ENCODE assay signal across 8 mouse cellular contexts in genomic region chr13:13954931-13955330, GRCm38 (mm10). TPM values are rescaled to one million over a fixed set of nuclear protein-coding genes. Genes with fewer than 3 reads are reported as not detected.
A peak's percentile ranks its signal among the peaks of the same experiment; 100 is the strongest.
DNase-seq lines count a peak whose midpoint lies in the region; ATAC-seq and TF ChIP-seq lines count a peak whose summit lies in the region.

No protein-coding gene starts in this region.

- peaks cover 34% of the 10 kb centered on the region for H3K4me1 ChIP-seq in G1E (ENCODE audit: insufficient read depth, low read depth, low read length)
- no peaks in the 10 kb centered on the region for H3K4me1 ChIP-seq in embryonic facial prominence, embryonic 11.5 days (ENCODE audit: control insufficient read depth, insufficient read depth, low read length)
- H3K4me1 ChIP-seq in heart, embryonic 12.5 days (replicated peaks): peaks cover 9% of the 10 kb centered on the region
- H3K4me1 ChIP-seq in small intestine, adult 2 months (ENCODE audit: control insufficient read depth, insufficient read depth, insufficient read length, low read length): no peaks in the 10 kb centered on the region; the same call in 1 of the 2 replicates

- peak overlapping the region; percentile 68 for H3K4me2 ChIP-seq in embryonic facial prominence, embryonic 11.5 days (ENCODE audit: low read depth, low read length)
- peak overlapping the region; percentile 73 for H3K4me2 ChIP-seq in heart, embryonic 12.5 days

- under 1% methylated on average over 29 of the region's 29 CpGs for WGBS in embryonic facial prominence, embryonic 11.5 days
- 0% methylated on average over 29 of the region's 29 CpGs for WGBS in heart, embryonic 12.5 days
- WGBS in small intestine, adult 2 months: 1% methylated on average over 29 of the region's 29 CpGs

- H3K27me3 ChIP-seq in G1E (ENCODE audit: insufficient read depth, low read length): no peaks in the 10 kb centered on the region
- H3K27me3 ChIP-seq in embryonic facial prominence, embryonic 11.5 days (ENCODE audit: control insufficient read depth, insufficient read depth, low read length): no peaks in the 10 kb centered on the region
- no peaks in the 10 kb centered on the region for H3K27me3 ChIP-seq in heart, embryonic 12.5 days (replicated peaks)
- H3K27me3 ChIP-seq in small intestine, adult 2 months (ENCODE audit: control insufficient read depth, insufficient read depth, low read length): no peaks in the 10 kb centered on the region

- H3K36me3 ChIP-seq in G1E (replicated peaks): peaks cover 40% of the 10 kb centered on the region
- H3K36me3 ChIP-seq in embryonic facial prominence, embryonic 11.5 days (replicated peaks; ENCODE audit: control insufficient read depth, insufficient read depth, low read depth, low read length): no peaks in the 10 kb centered on the region
- H3K36me3 ChIP-seq in heart, embryonic 12.5 days: peaks cover 5% of the 10 kb centered on the region
- H3K36me3 ChIP-seq in small intestine, adult 2 months (ENCODE audit: control insufficient read depth, insufficient read depth, low read length): 0 out of 2 replicates have a peak, but pooled peaks cover 2% of the 10 kb centered on the region

- 0 out of 2 replicates have a peak overlapping the region, but pooled peaks have one; percentile 25 for H3K27ac ChIP-seq in embryonic facial prominence, embryonic 11.5 days (replicated peaks; ENCODE audit: low read depth, low read length)
- H3K27ac ChIP-seq in heart, embryonic 12.5 days (ENCODE audit: poor library complexity, severe bottlenecking): peak overlapping the region; percentile 78
- H3K27ac ChIP-seq in small intestine, adult 2 months (ENCODE audit: insufficient read depth, low read depth, low read length): peak overlapping the region; percentile 14

- H3K9ac ChIP-seq in embryonic facial prominence, embryonic 11.5 days (replicated peaks; ENCODE audit: low read length): peak overlapping the region; percentile 84
- H3K9ac ChIP-seq in heart, embryonic 12.5 days: peak overlapping the region; percentile 80

- peak; percentile 54 for DNase-seq in cerebellum, adult 9-10 months
- DNase-seq in cerebellum, postnatal 14 days: no peak
- DNase-seq in G1E (ENCODE audit: low spot score): peak; percentile 42
- peak; percentile 55 for DNase-seq in embryonic facial prominence, embryonic 11.5 days (ENCODE audit: low spot score)
- peak; percentile 40 to 63 for DNase-seq in kidney, postnatal 25 days
- DNase-seq in lung, postnatal 25 days (ENCODE audit: low spot score): peak; percentile 36

- no peak for ATAC-seq in G1E (ENCODE audit: extremely low read depth, insufficient number of reproducible peaks, low FRiP score, poor library complexity, severe bottlenecking)
- no peak; the same call in none of the 2 replicates for ATAC-seq in embryonic facial prominence, embryonic 11.5 days (replicated peaks; ENCODE audit: insufficient number of reproducible peaks, low FRiP score, low TSS enrichment, low read depth)
- ATAC-seq in heart, embryonic 12.5 days (ENCODE audit: insufficient number of reproducible peaks, low FRiP score): peak; percentile 60

- no peak for TF ChIP-seq CTCF in G1E (IDR thresholded peaks at IDR 0.05; ENCODE audit: low read depth, low read length)
- TF ChIP-seq CTCF in small intestine, adult 2 months (IDR thresholded peaks at IDR 0.05; ENCODE audit: extremely low read depth, insufficient read length, insufficient replicate concordance, low read depth, low read length): no peak

- H3K4me3 ChIP-seq in G1E (ENCODE audit: low read depth, low read length): peak overlapping the region; percentile 99
- H3K4me3 ChIP-seq in embryonic facial prominence, embryonic 11.5 days (ENCODE audit: low read depth, low read length): peak overlapping the region; percentile 93
- H3K4me3 ChIP-seq in heart, embryonic 12.5 days: peak overlapping the region; percentile 77
- H3K4me3 ChIP-seq in small intestine, adult 2 months (ENCODE audit: low read depth, low read length): peak overlapping the region; percentile 75

- no peak for TF ChIP-seq POLR2A in small intestine, adult 2 months (IDR thresholded peaks at IDR 0.05; ENCODE audit: low read depth, low read length)

- H3K9me3 ChIP-seq in G1E (replicated peaks): no peaks in the 10 kb centered on the region
- no peaks in the 10 kb centered on the region for H3K9me3 ChIP-seq in embryonic facial prominence, embryonic 11.5 days (replicated peaks; ENCODE audit: control insufficient read depth, low read length)
- no peaks in the 10 kb centered on the region for H3K9me3 ChIP-seq in heart, embryonic 12.5 days (replicated peaks)

RNA-seq across cellular contexts. Expression of gene B3galnt2, which starts 0.7 kb away (rescaled TPM):
- 90.6 and 101 TPM in 2 replicates for total RNA-seq in G1E (2014; fragmentation: Nextera tagmentation)
- total RNA-seq in G1E (2017): 59.1 and 68.8 TPM in 2 replicates
- 73.3 and 106 TPM in 2 replicates for polyA plus RNA-seq in G1E (2012)
- 45.9 and 55.5 TPM in 2 replicates for polyA plus RNA-seq in embryonic facial prominence, embryonic 11.5 days (2014; fragmentation: Nextera tagmentation; extraction: Ambion mirVana)
- 22.8 and 24.8 TPM in 2 replicates for polyA plus RNA-seq in heart, embryonic 12.5 days (2016; fragmentation: Nextera tagmentation; extraction: Ambion mirVana)
- polyA plus RNA-seq in small intestine, adult 2 months (2012; rRNA removed): 30.8 and 47.9 TPM in 2 replicates

Comparison
In these comparisons a context has a peak if more than half of its experiments do, and no peak if none do; other contexts are left out.
1. DNase-seq: peak in cerebellum, adult 9-10 months (single experiment), G1E (single experiment), embryonic facial prominence, embryonic 11.5 days (single experiment), kidney, postnatal 25 days (2 of 2) and lung, postnatal 25 days (single experiment); none in cerebellum, postnatal 14 days (0 of 2).
2. H3K27ac ChIP-seq: peak in every context shown above with its lines; median percentile 78 in heart, embryonic 12.5 days; 25 in embryonic facial prominence, embryonic 11.5 days; 14 in small intestine, adult 2 months.
3. Peak in every context shown above with its lines, with median percentiles within 50 percentile points of each other: H3K4me3 ChIP-seq.